Mouse (Mus musculus): ENCODE data around the gene Sost. TPM values are rescaled to one million over a fixed set of nuclear protein-coding genes. Genes with fewer than 3 reads are reported as not detected.

Gene Sost
- total RNA-seq, 2 experiments from 2014 or later = not detected

Other genes with a start within 250 kb of the Sost start
- gene Dhx8, start 234.1 kb downstream of the Sost start, total RNA-seq (2021) = 10 to 100 TPM; 37.2 to 41.2 TPM
- 10 to 100 TPM; 23.7 to 27.1 TPM for gene Etv4, start 181.6 kb downstream of the Sost start, total RNA-seq (2021)
- gene Meox1, start 72.6 kb downstream of the Sost start, total RNA-seq (2021) = 1 to 10 TPM; 1.2 to 1.5 TPM
- gene Cfap97d1, start 17.3 kb upstream of the Sost start, total RNA-seq (2021) = not detected
- 10 to 100 TPM; 53.2 to 56.5 TPM for gene Dusp3, start 20.0 kb upstream of the Sost start, total RNA-seq (2021)
- 10 to 100 TPM; 53.1 to 56.3 TPM for gene Mpp3, start 61.4 kb upstream of the Sost start, total RNA-seq (2021)
- gene Cd300lg, start 74.5 kb upstream of the Sost start, total RNA-seq (2021) = not detected
- gene Mpp2, start 121.5 kb upstream of the Sost start, total RNA-seq (2021) = 10 to 100 TPM; 39.1 to 45.0 TPM
- gene Ppy, start 134.3 kb upstream of the Sost start, total RNA-seq (2021) = not detected
- gene Pyy, start 140.8 kb upstream of the Sost start, total RNA-seq (2021) = not detected
- under 1 TPM in 1 of 2 experiments, not detected in 1; 0.16 TPM for gene Nags, start 178.5 kb upstream of the Sost start, total RNA-seq (2021)
- 10 to 100 TPM; 23.8 to 26.4 TPM for gene Tmem101, start 189.4 kb upstream of the Sost start, total RNA-seq (2021)
- 10 to 100 TPM; 84.5 to 86.0 TPM for gene Lsm12, start 218.3 kb upstream of the Sost start, total RNA-seq (2021)
- 10 to 100 TPM; 34.6 to 35.4 TPM for gene G6pc3, start 222.6 kb upstream of the Sost start, total RNA-seq (2021)